8 mouse cellular contexts compared by ENCODE assay signal in genomic region chr6:85293255-85294003, GRCm38 (mm10). TPM values are rescaled to one million over a fixed set of nuclear protein-coding genes. Genes with fewer than 3 reads are reported as not detected.
DNase-seq lines count a peak whose midpoint lies in the region; ATAC-seq lines count a peak whose summit lies in the region.

No protein-coding gene starts in this region.

- H3K4me2 ChIP-seq in midbrain, embryonic 15.5 days, result no peak overlapping the region
- no peak overlapping the region for H3K4me2 ChIP-seq in midbrain, embryonic 16.5 days (ENCODE audit: low read length)

- no peaks in the 10 kb centered on the region for H3K9me3 ChIP-seq in midbrain, embryonic 10.5 days (replicated peaks)
- no peaks in the 10 kb centered on the region for H3K9me3 ChIP-seq in midbrain, embryonic 15.5 days
- no peaks in the 10 kb centered on the region for H3K9me3 ChIP-seq in midbrain, embryonic 16.5 days (replicated peaks; ENCODE audit: control insufficient read depth, low read length, poor library complexity, severe bottlenecking)

- H3K27me3 ChIP-seq in midbrain, embryonic 10.5 days (ENCODE audit: low read depth, poor library complexity, severe bottlenecking), result no peaks in the 10 kb centered on the region
- no peaks in the 10 kb centered on the region for H3K27me3 ChIP-seq in midbrain, embryonic 15.5 days (replicated peaks)
- no peaks in the 10 kb centered on the region for H3K27me3 ChIP-seq in midbrain, embryonic 16.5 days (ENCODE audit: control insufficient read depth, insufficient read depth, low read depth, low read length)

- no peak for ATAC-seq in midbrain, embryonic 15.5 days (replicated peaks)
- peak; percentile 32 for ATAC-seq in midbrain, embryonic 16.5 days

- H3K4me1 ChIP-seq in midbrain, embryonic 10.5 days, result peaks cover 20% of the 10 kb centered on the region
- H3K4me1 ChIP-seq in midbrain, embryonic 15.5 days, result peaks cover 8% of the 10 kb centered on the region
- peaks cover 8% of the 10 kb centered on the region; the same call in 1 of the 2 replicates for H3K4me1 ChIP-seq in midbrain, embryonic 16.5 days (ENCODE audit: control insufficient read depth, insufficient read depth, low read length)

- 55% methylated on average over 10 of the region's 10 CpGs for WGBS in midbrain, embryonic 10.5 days
- WGBS in midbrain, embryonic 15.5 days, result 53% methylated on average over 10 of the region's 10 CpGs
- 51% methylated on average over 10 of the region's 10 CpGs for WGBS in midbrain, embryonic 16.5 days

- 0 out of 2 replicates have a peak, but pooled peaks cover 2% of the 10 kb centered on the region for H3K36me3 ChIP-seq in midbrain, embryonic 10.5 days
- no peaks in the 10 kb centered on the region for H3K36me3 ChIP-seq in midbrain, embryonic 15.5 days (replicated peaks)
- no peaks in the 10 kb centered on the region for H3K36me3 ChIP-seq in midbrain, embryonic 16.5 days (ENCODE audit: control insufficient read depth, insufficient read depth, low read length)

- no peak overlapping the region for H3K9ac ChIP-seq in midbrain, embryonic 15.5 days
- no peak overlapping the region for H3K9ac ChIP-seq in midbrain, embryonic 16.5 days (ENCODE audit: low read depth, low read length)

- H3K4me3 ChIP-seq in midbrain, embryonic 10.5 days, result no peak overlapping the region
- no peak overlapping the region for H3K4me3 ChIP-seq in midbrain, embryonic 15.5 days
- H3K4me3 ChIP-seq in midbrain, embryonic 16.5 days (ENCODE audit: low read depth, low read length), result no peak overlapping the region

- peak overlapping the region; percentile 62 for H3K27ac ChIP-seq in midbrain, embryonic 10.5 days (replicated peaks)
- H3K27ac ChIP-seq in midbrain, embryonic 15.5 days, result no peak overlapping the region
- peak overlapping the region; percentile 58 for H3K27ac ChIP-seq in midbrain, embryonic 16.5 days (ENCODE audit: low read length)

- peak; percentile 29 for DNase-seq in adrenal gland, adult 2 months
- DNase-seq in adrenal gland, adult 18-20 months (ENCODE audit: low spot score in 2 of 2), result no peak
- DNase-seq in midbrain, embryonic 10.5 days (ENCODE audit: low spot score), result no peak
- DNase-seq in kidney, adult 9 months, result peak; percentile 78
- DNase-seq in c-Kit-positive CD71-positive TER-119-positive erythroid progenitor cells, embryonic 14.5 days (ENCODE audit: low spot score), result no peak
- no peak for DNase-seq in right cerebral cortex, postnatal 14 days

RNA-seq across cellular contexts. Expression of gene Sfxn5, which starts 39.8 kb away (rescaled TPM):
- total RNA-seq in adrenal gland, adult 2 months (2021), result 10 to 100 TPM; 26.1 to 36.3 TPM
- polyA plus RNA-seq in adrenal gland, adult 2 months (2012; rRNA removed), result 9.0 and 29.0 TPM in 2 replicates
- 10 to 100 TPM; 20.0 to 35.9 TPM for total RNA-seq in adrenal gland, adult 18-20 months (2021)
- polyA plus RNA-seq in midbrain, embryonic 10.5 days (2016; fragmentation: Nextera tagmentation; extraction: Ambion mirVana), result 8.7 and 10.5 TPM in 2 replicates
- 26.0 and 29.5 TPM in 2 replicates for polyA plus RNA-seq in midbrain, embryonic 15.5 days (2015; fragmentation: Nextera tagmentation; extraction: Ambion mirVana)
- 27.6 and 41.3 TPM in 2 replicates for polyA plus RNA-seq in midbrain, embryonic 16.5 days (2015; fragmentation: Nextera tagmentation; extraction: Ambion mirVana)

Comparison
In these comparisons a context has a peak if more than half of its experiments do, and no peak if none do; other contexts are left out.
1. DNase-seq: peak in adrenal gland, adult 2 months (single experiment) and kidney, adult 9 months (single experiment); none in adrenal gland, adult 18-20 months (0 of 2), midbrain, embryonic 10.5 days (single experiment), c-Kit-positive CD71-positive TER-119-positive erythroid progenitor cells, embryonic 14.5 days (single experiment) and right cerebral cortex, postnatal 14 days (single experiment).